Mouse (Mus musculus): ENCODE results near the gene Phf20.

Phf20 gene

GRCm38 (mm10) chr2:156313153-156313552, 116.9 kb downstream of the Phf20 start:
- no peak for DNase-seq (ENCODE audit: low spot score in 2 of 2)

GRCm38 (mm10) chr2:156314811-156315210, 118.5 kb downstream of the Phf20 start:
- DNase-seq (ENCODE audit: low spot score in 2 of 2): no peak

- no peak for DNase-seq (ENCODE audit: low spot score in 2 of 2)
Observed at GRCm38 (mm10) chr2:156318491-156318890, 122.2 kb downstream of the Phf20 start.

- no peak for DNase-seq (ENCODE audit: low spot score in 2 of 2)
Observed at GRCm38 (mm10) chr2:156321538-156321937, 125.3 kb downstream of the Phf20 start.

GRCm38 (mm10) chr2:156324116-156324588, 127.9 kb downstream of the Phf20 start:
- DNase-seq (ENCODE audit: low spot score in 2 of 2): no peak

- DNase-seq (ENCODE audit: low spot score in 2 of 2): no peak
Observed at GRCm38 (mm10) chr2:156324681-156325080, 128.4 kb downstream of the Phf20 start.

GRCm38 (mm10) chr2:156330681-156331080, 134.4 kb downstream of the Phf20 start:
- DNase-seq (ENCODE audit: low spot score in 2 of 2): no peak

- no peak for DNase-seq (ENCODE audit: low spot score in 2 of 2)
Observed at GRCm38 (mm10) chr2:156331446-156331965, 135.2 kb downstream of the Phf20 start.

- no peak for DNase-seq (ENCODE audit: low spot score in 2 of 2)
Observed at GRCm38 (mm10) chr2:156340078-156340477, 143.8 kb downstream of the Phf20 start.

- DNase-seq (ENCODE audit: low spot score in 2 of 2): no peak
Observed at GRCm38 (mm10) chr2:156344775-156345532, 148.7 kb downstream of the Phf20 start.

GRCm38 (mm10) chr2:156348812-156349211, 152.5 kb downstream of the Phf20 start:
- DNase-seq (ENCODE audit: low spot score in 2 of 2): no peak

- no peak for DNase-seq (ENCODE audit: low spot score in 2 of 2)
Observed at GRCm38 (mm10) chr2:156349286-156349848, 153.1 kb downstream of the Phf20 start.

GRCm38 (mm10) chr2:156351243-156351642, 155.0 kb downstream of the Phf20 start:
- DNase-seq (ENCODE audit: low spot score in 2 of 2): no peak

- DNase-seq (ENCODE audit: low spot score in 2 of 2): no peak
Observed at GRCm38 (mm10) chr2:156352413-156353165, 156.3 kb downstream of the Phf20 start.

- DNase-seq (ENCODE audit: low spot score in 2 of 2): no peak
Observed at GRCm38 (mm10) chr2:156353265-156353692, 157.0 kb downstream of the Phf20 start.

GRCm38 (mm10) chr2:156356031-156356430, 159.8 kb downstream of the Phf20 start:
- DNase-seq (ENCODE audit: low spot score in 2 of 2): no peak
